Mouse (Mus musculus) midbrain, postnatal 0 days (tissue): Measurements from ENCODE around the gene AI467606. TPM values are rescaled to one million over a fixed set of nuclear protein-coding genes. Genes with fewer than 3 reads are reported as not detected.

ENCODE experiments used
- ATAC-seq: fragments of 200-750 bp; cut with Nextera tagmentation; 2 replicates; pipeline ENCODE4 v1.8.0; 2017; ENCODE audit warnings: moderate number of reproducible peaks, mild to moderate bottlenecking, moderate TSS enrichment, moderate library complexity; ENCODE audit not compliant: low FRiP score
- DNase-seq: peaks from one replicate; pipeline ENCODE4 v3.0.0-alpha.2; 2015; ENCODE audit warnings: low spot score
- H3K27ac ChIP-seq: fragments of 300-500 bp; sonication (generic); 2 replicates; pipeline ENCODE4 v1.5.1; 2014; ENCODE audit warnings: low read depth, mild to moderate bottlenecking, low read length, mixed read lengths
- H3K27me3 ChIP-seq: fragments of 300-500 bp; sonication (generic); 2 replicates; pipeline ENCODE4 v1.6.1; 2014; ENCODE audit warnings: low read length, control low read depth, mixed read lengths; ENCODE audit not compliant: insufficient read depth
- H3K36me3 ChIP-seq: fragments of 300-500 bp; sonication (generic); 2 replicates; pipeline ENCODE4 v1.6.1; 2014; ENCODE audit warnings: low read length, control low read depth, mixed read lengths; ENCODE audit not compliant: insufficient read depth
- H3K4me1 ChIP-seq: fragments of 300-500 bp; sonication (generic); 2 replicates; pipeline ENCODE4 v1.6.1; 2014; ENCODE audit warnings: mild to moderate bottlenecking, control low read depth, antibody characterized with exemption, low read length, mixed read lengths; ENCODE audit not compliant: insufficient read depth
- H3K4me2 ChIP-seq: fragments of 300-500 bp; sonication (generic); 2 replicates; pipeline ENCODE4 v1.6.1; 2014; ENCODE audit warnings: low read depth, mild to moderate bottlenecking, low read length, mixed read lengths; ENCODE audit not compliant: poor library complexity, severe bottlenecking
- H3K4me3 ChIP-seq: fragments of 300-500 bp; sonication (generic); 2 replicates; pipeline ENCODE4 v1.5.1; 2014; ENCODE audit warnings: low read depth, mild to moderate bottlenecking, low read length, moderate library complexity
- H3K9ac ChIP-seq: fragments of 300-500 bp; sonication (generic); replicated peaks from 2 replicates; pipeline ENCODE4 v1.6.1; 2014; ENCODE audit warnings: mild to moderate bottlenecking, low read length, moderate library complexity, mixed read lengths; ENCODE audit not compliant: poor library complexity, severe bottlenecking
- H3K9me3 ChIP-seq: fragments of 300-500 bp; sonication (generic); 2 replicates; pipeline ENCODE4 v1.6.1; 2016; ENCODE audit warnings: low read length, control low read depth
- CTCF ChIP-seq: IDR thresholded peaks from 2 replicates; pipeline ENCODE4 v1.5.1; 2016; ENCODE audit warnings: antibody characterized with exemption, mild to moderate bottlenecking
- WGBS: fragments of 180-500 bp; shearing (Covaris S2); extraction: QIAGEN DNeasy Blood & Tissue Kit; methylation state at CpG from one replicate; pipeline ENCODE4 v1.1.7; 2014; 5-methylcytosine and 5-hydroxymethylcytosine counted together
- polyA plus RNA-seq: library from polyadenylated mRNA; unstranded; fragments of >200 nt; fragmentation: Nextera tagmentation; extraction: Ambion mirVana; gene quantifications from 2 replicates; pipeline ENCODE4 v1.2.1, GENCODE M21; 2015
- total RNA-seq: library from RNA; depleted of rRNA; stranded (reverse); fragments of >200 nt; gene quantifications from 2 replicates; pipeline ENCODE4 v1.2.3, GENCODE M21; 2014

The AI467606 gene
- total and polyA plus RNA-seq, 2 experiments from 2014 or later, result 1.9 to 5.9 TPM

DNA sequence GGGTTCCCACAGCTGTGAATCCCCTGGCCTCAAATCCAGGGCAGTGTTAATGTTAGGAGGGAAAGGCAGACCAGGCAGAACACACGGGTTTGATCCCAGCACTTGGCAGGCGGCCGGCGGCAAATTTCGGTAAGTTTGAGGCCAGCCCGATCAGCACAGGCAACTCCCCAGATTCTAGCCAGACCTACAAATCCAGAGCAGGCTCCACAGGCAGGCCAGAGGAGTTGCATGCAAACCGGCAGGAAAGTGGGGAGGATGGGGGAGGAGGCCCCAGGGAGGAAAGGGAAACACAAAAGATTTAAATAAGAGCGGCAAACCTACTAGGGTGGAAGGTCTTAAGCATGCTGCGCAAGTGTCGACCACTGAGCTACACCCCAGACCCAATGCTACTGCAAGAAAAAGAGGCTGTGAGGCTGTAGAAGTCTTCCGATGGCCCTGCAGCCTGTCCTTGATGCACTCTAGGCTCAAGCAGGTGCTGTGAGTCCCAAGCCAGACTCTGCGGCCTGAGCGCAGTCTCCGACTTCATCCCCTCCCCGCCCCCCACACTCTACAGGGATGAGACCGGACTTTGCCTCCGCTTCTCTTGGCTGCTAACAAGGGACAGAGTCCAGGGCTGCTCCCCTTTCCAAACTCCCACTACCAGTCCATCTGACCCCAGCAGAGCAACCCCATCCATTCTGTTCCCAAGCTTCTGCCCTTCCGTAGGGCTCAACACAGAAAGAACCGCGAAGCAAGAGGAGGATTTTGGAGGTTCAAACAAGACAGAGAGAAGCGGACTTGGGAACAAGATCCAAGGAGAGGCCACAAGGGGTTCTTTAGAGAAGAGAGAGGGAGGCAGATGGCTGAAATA lies 30.1 kb downstream of the AI467606 start:
- Histone ChIP-seq H3K9me3 (no peaks in the 10 kb centered on the region), H3K4me3 (no peak overlapping the region), H3K36me3 (no peaks in the 10 kb centered on the region), H3K9ac (no peak overlapping the region), H3K27ac (no peak overlapping the region), H3K27me3 (no peaks in the 10 kb centered on the region), H3K4me1 (no peaks in the 10 kb centered on the region), H3K4me2 (no peak overlapping the region)
- no peak for TF ChIP-seq CTCF
- DNase-seq (no peak), ATAC-seq (no peak)
- WGBS, result 8% methylated on average over 21 of the region's 21 CpGs

DNA sequence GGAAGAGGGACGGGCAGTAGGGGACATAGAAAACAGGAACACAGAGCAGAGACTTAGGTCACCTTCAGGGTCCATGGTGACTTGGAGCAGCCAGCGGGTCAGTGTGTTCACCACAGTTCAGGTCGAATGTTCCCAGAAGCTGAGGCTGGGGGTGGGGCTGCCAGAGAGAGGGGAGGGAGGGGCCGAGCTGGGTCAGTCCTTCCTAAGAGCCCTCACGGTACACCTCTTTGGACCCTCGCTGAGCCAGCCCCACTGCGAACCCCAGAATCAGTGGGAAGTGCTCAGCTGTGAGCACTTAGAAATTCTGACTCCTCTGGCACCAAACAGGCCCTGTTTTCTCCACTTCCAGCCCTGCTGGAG lies 30.7 kb downstream of the AI467606 start, which contains the start of gene Qprt:
Gene Qprt (minus strand): TSS at position 316 of the 360 bp plus-strand sequence.
- Histone ChIP-seq H3K4me3 (no peak within 1 kb of the TSS), H3K27me3 (no peaks in the 10 kb centered on the region), H3K9me3 (no peaks in the 10 kb centered on the region), H3K36me3 (no peaks in the 10 kb centered on the region), H3K4me2 (no peak within 1 kb of the TSS), H3K27ac (no peak within 1 kb of the TSS), H3K9ac (no peak within 1 kb of the TSS), H3K4me1 (no peaks in the 10 kb centered on the region)
- 13% methylated on average over 7 of the region's 7 CpGs for WGBS
- no peak for TF ChIP-seq CTCF
- DNase-seq (no peak), ATAC-seq (no peak)

- no peak overlapping the region for H3K4me3 ChIP-seq
- no peaks in the 10 kb centered on the region for H3K9me3 ChIP-seq
- peak; percentile 64 for DNase-seq
- no peak for ATAC-seq
- H3K4me1 ChIP-seq, result no peaks in the 10 kb centered on the region
- H3K36me3 ChIP-seq, result no peaks in the 10 kb centered on the region
- no peaks in the 10 kb centered on the region for H3K27me3 ChIP-seq
- H3K27ac ChIP-seq, result no peak overlapping the region
- TF ChIP-seq CTCF, result peak; percentile 68
- no peak overlapping the region for H3K9ac ChIP-seq
- H3K4me2 ChIP-seq, result no peak overlapping the region
- WGBS, result 13% methylated on average over 4 of the region's 4 CpGs
Observed at GRCm38 (mm10) chr7:127129638-127130037, 38.5 kb downstream of the AI467606 start.

GRCm38 (mm10) chr7:127133125-127133524 lies 42.0 kb downstream of the AI467606 start:
- ATAC-seq, result no peak
- no peaks in the 10 kb centered on the region for H3K9me3 ChIP-seq
- no peak overlapping the region for H3K4me2 ChIP-seq
- no peak overlapping the region for H3K27ac ChIP-seq
- TF ChIP-seq CTCF, result no peak
- DNase-seq, result no peak
- H3K4me3 ChIP-seq, result no peak overlapping the region
- no peaks in the 10 kb centered on the region for H3K36me3 ChIP-seq
- no peaks in the 10 kb centered on the region for H3K4me1 ChIP-seq
- H3K27me3 ChIP-seq, result no peaks in the 10 kb centered on the region
- H3K9ac ChIP-seq, result no peak overlapping the region
- 35% methylated on average over 5 of the region's 5 CpGs for WGBS

DNA sequence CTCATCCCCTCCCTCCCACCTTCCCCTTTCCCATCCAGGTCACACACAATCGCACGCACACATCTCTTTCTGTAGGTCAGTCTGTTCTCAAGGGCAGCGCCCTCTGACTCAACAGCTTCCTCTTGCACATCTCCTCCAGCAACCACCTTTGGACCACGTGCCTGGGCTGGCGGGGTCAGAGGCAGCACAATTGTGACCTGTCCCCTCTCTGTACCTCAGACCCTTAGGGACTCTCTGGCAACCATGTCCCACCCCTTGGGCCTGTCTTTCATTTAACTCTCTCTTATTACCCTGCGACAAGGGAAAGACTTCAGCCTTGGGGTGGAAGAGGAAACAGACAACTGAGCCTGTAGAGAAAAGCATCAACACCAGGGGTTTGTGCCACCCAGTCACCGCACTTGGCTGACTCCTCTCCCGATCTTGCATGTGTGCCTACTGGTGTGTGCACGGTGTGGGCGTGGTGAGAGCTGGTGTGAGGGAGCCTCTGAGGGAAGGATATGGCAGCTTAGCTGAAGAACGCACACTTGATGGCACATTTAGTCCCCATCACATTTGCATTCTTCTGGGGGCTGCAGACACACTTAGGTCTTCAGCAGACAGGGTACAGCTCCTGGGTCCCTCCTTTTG lies 43.8 kb downstream of the AI467606 start:
- DNase-seq (no peak), ATAC-seq (no peak)
- no peak overlapping the region for H3K4me3 ChIP-seq
- H3K9me3 ChIP-seq, result no peaks in the 10 kb centered on the region
- no peak for TF ChIP-seq CTCF
- no peaks in the 10 kb centered on the region for H3K36me3 ChIP-seq
- no peaks in the 10 kb centered on the region for H3K4me1 ChIP-seq
- whole genome bisulfite sequencing, result 85% methylated on average over 11 of the region's 11 CpGs
- H3K4me2 ChIP-seq, result no peak overlapping the region
- no peak overlapping the region for H3K27ac ChIP-seq
- H3K27me3 ChIP-seq, result no peaks in the 10 kb centered on the region
- no peak overlapping the region for H3K9ac ChIP-seq
